Mouse (Mus musculus): ENCODE data around the gene Alkbh3. TPM values are rescaled to one million over a fixed set of nuclear protein-coding genes. Genes with fewer than 3 reads are reported as not detected.

Gene Alkbh3
- polyA plus RNA-seq (2015; fragmentation: Nextera tagmentation; extraction: Ambion mirVana) = 63.6 and 64.9 TPM in 2 replicates

DNA sequence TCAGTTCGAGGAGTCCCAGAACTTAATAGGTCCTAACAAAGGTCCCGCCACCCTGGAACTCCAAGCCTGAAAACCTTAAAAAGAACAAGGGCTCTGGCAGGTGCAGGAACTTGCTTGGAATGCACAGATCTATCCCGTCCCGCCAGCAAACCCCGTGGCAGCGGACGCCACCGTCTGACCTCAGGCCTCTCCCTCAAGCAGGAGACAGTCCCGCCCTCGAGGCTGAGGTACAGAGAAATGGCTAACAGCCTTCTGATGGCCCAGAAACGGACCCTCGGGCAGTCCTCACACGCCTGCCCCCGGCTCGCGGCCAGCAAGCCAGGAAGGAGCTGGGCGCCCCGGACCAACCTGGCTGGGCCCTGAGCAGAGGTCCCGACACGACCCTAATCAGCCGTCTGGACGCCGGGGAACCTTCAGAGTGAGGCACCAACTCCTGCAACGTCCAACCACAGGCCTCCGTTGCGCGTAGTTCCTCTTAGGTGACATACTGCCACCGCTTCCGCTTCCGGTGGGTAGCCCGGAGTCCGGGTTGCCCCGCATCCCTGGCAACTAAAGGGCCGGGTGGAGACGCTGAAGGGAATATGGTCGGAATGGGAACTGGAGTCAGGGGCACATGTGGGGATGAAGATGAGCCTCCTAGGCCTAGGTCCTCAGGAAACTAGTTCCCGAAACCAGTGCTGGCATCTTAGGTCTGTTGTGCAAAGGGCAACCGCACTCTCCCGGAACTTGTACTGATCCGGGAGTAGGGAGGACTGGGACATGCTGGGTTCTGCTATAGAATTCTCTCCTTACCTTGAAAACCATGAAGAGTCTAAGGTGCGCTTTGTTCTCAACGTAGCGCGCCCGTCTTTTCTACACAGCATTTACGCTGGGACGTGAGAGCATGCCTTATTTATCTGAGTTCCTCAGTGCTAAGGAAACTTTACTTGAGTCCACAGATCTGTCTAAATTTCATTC lies at the start of gene Alkbh3:
Gene Alkbh3 (minus strand): TSS at position 473 of the 957 bp plus-strand sequence.
- Histone ChIP-seq H3K36me3 (peaks cover 29% of the 10 kb centered on the region), H3K27me3 (replicated peaks) (no peaks in the 10 kb centered on the region; the same call in 1 of the 2 replicates), H3K9ac (peak within 1 kb of the TSS; percentile 93), H3K4me3 (peak within 1 kb of the TSS; percentile 96), H3K9me3 (peaks cover 4% of the 10 kb centered on the region), H3K27ac (replicated peaks) (peak within 1 kb of the TSS; percentile 66), H3K4me1 (peaks cover 13% of the 10 kb centered on the region), H3K4me2 (peak within 1 kb of the TSS; percentile 93)
- WGBS = 4% methylated on average over 47 of the region's 47 CpGs
- peak; percentile 85 for ATAC-seq (ENCODE audit: extremely low read depth, insufficient number of reproducible peaks, low FRiP score, low TSS enrichment)

DNA sequence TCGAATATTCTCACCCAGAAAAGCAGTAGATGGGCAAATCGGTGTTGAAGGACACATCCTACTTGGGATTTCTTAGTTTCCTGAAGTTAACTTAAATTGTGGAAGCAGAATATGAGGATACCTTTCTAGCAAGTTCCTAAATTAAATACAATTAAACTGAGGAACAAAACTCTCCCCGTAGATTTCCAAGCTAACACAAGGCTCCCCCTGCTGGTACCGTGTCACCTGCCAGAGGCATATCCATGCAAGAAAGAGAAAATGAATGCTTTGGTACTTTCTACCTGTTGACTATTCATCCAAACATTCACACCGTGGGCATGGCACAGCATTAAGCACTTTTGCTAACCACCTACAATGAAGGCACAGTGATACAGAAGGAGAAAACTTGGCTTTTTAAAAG lies 48.9 kb upstream of the Alkbh3 start:
- Histone ChIP-seq H3K9ac (no peak overlapping the region), H3K4me2 (no peak overlapping the region), H3K27ac (replicated peaks) (no peak overlapping the region), H3K27me3 (replicated peaks) (no peaks in the 10 kb centered on the region), H3K9me3 (no peaks in the 10 kb centered on the region), H3K36me3 (no peaks in the 10 kb centered on the region), H3K4me1 (0 out of 2 replicates have a peak, but pooled peaks cover 6% of the 10 kb centered on the region), H3K4me3 (no peak overlapping the region)
- ATAC-seq (ENCODE audit: extremely low read depth, insufficient number of reproducible peaks, low FRiP score, low TSS enrichment) = no peak
- 72% methylated on average over 5 of the region's 5 CpGs for WGBS

DNA sequence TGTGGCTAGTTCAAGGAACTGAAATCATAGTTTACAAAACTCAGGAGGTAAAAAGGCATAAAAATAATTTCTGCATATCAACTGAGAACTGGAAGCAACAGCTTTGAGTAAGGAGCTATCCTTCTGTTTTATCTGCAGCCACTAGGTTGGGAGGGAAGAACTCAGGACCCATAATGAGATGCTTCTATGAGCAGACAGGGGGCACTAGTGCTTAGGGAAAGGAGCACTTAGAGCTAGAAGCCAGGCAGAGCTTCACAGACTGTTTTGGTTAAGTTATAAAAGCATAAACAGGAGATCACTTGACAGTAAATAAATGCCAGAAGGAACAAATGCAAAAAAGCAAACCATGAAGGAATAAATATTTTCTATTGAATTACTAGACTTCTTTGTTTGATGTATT lies 44.2 kb upstream of the Alkbh3 start:
- no peak overlapping the region for H3K4me3 ChIP-seq
- peaks cover 9% of the 10 kb centered on the region; the same call in 1 of the 2 replicates for H3K4me1 ChIP-seq
- no peaks in the 10 kb centered on the region for H3K27me3 ChIP-seq (replicated peaks)
- H3K9ac ChIP-seq = no peak overlapping the region
- H3K4me2 ChIP-seq = no peak overlapping the region
- no peak overlapping the region for H3K27ac ChIP-seq (replicated peaks)
- no peaks in the 10 kb centered on the region for H3K36me3 ChIP-seq
- no peaks in the 10 kb centered on the region for H3K9me3 ChIP-seq
- ATAC-seq (ENCODE audit: extremely low read depth, insufficient number of reproducible peaks, low FRiP score, low TSS enrichment) = no peak

DNA sequence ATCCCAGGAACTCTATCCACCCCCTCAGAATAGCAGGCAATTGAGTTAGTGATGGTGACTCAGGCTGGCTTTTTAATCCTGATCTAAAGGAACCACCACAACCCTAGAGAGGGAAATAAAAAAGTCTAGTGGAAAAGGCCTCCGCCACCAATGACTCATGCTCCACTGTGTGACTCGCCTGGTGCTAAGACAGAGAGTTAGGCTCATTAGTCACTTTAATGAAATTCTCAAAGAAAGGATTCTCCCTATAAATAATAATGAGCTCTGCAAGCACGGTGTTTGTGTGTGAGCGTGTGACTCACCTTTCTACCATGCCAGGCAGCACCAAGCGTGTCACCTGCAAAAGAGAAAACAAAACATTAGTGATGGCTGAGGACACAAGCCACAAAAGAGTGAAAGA lies 41.3 kb upstream of the Alkbh3 start:
- Histone ChIP-seq H3K4me3 (no peak overlapping the region), H3K36me3 (no peaks in the 10 kb centered on the region), H3K27me3 (replicated peaks) (no peaks in the 10 kb centered on the region), H3K4me2 (no peak overlapping the region), H3K9me3 (no peaks in the 10 kb centered on the region), H3K27ac (replicated peaks) (no peak overlapping the region), H3K4me1 (peaks cover 26% of the 10 kb centered on the region), H3K9ac (no peak overlapping the region)
- 92% methylated on average over 5 of the region's 5 CpGs for WGBS
- no peak for ATAC-seq (ENCODE audit: extremely low read depth, insufficient number of reproducible peaks, low FRiP score, low TSS enrichment)

DNA sequence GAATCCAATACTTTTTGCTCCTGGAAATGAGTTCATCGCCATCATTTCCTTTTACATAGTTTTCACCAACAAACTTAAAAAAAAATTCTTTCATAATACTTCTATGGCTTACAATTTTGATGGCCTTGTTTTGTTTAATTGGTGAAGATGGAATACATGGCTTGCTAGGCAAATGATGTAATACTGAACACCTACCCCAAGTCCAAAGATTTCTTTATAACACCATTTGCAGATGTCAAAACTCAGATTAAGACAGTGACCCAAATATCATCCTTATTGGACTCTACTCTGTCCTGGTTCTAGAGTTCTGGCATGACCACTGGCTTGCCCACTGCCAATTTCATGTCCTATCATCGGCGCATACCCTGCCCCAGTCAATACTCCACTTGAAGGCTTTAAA lies 40.3 kb upstream of the Alkbh3 start:
- no peak overlapping the region for H3K27ac ChIP-seq (replicated peaks)
- peaks cover 33% of the 10 kb centered on the region for H3K4me1 ChIP-seq
- no peak overlapping the region for H3K9ac ChIP-seq
- no peaks in the 10 kb centered on the region for H3K27me3 ChIP-seq (replicated peaks)
- no peaks in the 10 kb centered on the region for H3K36me3 ChIP-seq
- ATAC-seq (ENCODE audit: extremely low read depth, insufficient number of reproducible peaks, low FRiP score, low TSS enrichment) = no peak
- 91% methylated on average over 3 of the region's 3 CpGs for WGBS
- no peaks in the 10 kb centered on the region for H3K9me3 ChIP-seq
- H3K4me3 ChIP-seq = no peak overlapping the region
- H3K4me2 ChIP-seq = no peak overlapping the region

DNA sequence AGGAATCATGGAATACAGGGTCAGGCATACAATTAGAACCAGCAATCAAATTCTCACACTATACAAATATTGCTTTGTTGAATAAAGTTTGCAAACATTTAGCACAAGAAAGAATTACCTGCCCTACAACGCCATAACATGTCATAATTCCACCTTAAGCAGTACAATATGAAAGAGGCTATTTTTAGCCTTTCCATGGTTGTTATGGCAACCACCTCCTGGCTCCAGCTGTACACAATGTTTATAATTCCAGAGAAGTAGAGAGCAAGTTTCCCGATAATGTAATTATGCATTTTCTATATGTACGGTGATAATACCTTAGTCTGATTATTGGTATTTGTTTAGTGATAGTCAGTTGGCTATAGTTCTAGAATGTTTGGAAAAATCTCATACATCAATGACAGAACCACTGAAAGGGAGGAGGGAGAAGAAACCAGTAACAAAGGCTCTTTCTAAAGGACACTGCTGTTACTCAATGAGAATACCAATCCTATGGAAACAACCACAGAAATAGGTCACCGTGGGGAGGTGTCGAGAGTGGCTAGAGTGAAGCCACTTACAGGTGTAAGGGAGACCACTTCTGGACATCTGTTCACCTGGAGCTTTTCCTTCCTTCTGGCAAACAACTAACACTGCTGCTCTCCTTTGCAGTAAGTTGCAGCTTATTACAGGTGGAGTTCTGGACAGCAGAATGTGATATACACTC lies 39.0 kb upstream of the Alkbh3 start:
- H3K36me3 ChIP-seq = no peaks in the 10 kb centered on the region
- peaks cover 46% of the 10 kb centered on the region for H3K4me1 ChIP-seq
- no peak overlapping the region for H3K4me2 ChIP-seq
- H3K4me3 ChIP-seq = no peak overlapping the region
- H3K9ac ChIP-seq = no peak overlapping the region
- 67% methylated on average over 5 of the region's 5 CpGs for WGBS
- no peaks in the 10 kb centered on the region for H3K27me3 ChIP-seq (replicated peaks)
- no peak for ATAC-seq (ENCODE audit: extremely low read depth, insufficient number of reproducible peaks, low FRiP score, low TSS enrichment)
- no peaks in the 10 kb centered on the region for H3K9me3 ChIP-seq
- H3K27ac ChIP-seq (replicated peaks) = no peak overlapping the region

DNA sequence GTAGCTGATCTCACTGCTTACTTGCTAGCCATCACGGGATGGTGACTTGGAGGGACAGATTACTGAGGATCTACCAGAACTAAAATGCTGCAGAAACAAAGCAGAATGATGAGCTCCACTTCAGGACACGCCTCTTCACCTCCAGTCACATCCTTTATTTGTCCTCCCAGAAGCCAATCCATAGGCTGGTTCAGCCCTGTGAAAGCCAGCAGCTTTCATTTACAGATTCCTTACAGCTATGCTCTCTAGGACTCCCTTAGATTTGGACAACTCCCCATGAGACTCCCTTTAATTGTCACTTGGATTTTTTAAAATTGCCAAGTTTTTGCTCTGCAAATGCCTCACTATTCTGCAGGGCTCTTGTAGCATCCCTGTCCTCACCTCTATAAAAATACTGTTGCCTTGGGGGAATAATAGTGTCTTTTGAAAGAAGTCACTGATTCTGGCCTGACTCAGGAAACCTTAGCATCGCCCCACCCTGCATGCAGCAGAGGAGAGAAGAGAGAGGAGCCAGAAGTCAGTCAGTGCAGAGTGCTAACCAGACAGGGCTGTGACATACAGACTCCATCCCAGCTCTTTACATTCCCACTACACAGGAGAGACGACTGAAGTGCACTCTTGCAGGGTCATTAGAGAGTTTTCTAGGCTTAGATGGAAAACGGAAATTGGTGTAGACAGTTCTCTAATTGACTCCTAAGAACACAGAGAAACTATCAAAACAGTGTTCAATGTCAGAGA lies 38.3 kb upstream of the Alkbh3 start:
- WGBS = 72% methylated on average over 5 of the region's 5 CpGs

DNA sequence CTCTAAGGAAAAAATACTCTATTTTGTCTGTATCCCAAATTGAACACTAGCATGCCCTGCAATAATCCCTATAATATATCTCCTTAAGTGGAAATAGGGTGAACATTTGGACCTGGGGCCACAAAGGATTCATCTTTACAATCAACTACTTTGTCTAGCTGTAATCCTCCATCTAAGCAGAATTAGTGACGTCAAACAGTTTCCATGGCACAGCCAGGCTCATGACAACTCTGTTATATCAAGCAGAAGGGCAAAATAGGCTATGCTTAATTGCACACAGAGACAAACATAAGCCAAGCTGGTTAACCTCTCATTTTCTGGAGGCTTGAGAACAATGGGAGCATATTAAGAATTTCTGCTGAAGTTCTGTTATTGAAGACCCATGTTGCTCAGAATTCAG lies 37.7 kb upstream of the Alkbh3 start:
- H3K36me3 ChIP-seq = no peaks in the 10 kb centered on the region
- WGBS = 65% methylated on average over 1 of the region's 1 CpGs
- H3K9me3 ChIP-seq = no peaks in the 10 kb centered on the region
- H3K27ac ChIP-seq (replicated peaks) = no peak overlapping the region
- no peak overlapping the region for H3K9ac ChIP-seq
- no peak for ATAC-seq (ENCODE audit: extremely low read depth, insufficient number of reproducible peaks, low FRiP score, low TSS enrichment)
- no peak overlapping the region for H3K4me3 ChIP-seq
- no peak overlapping the region for H3K4me2 ChIP-seq
- no peaks in the 10 kb centered on the region for H3K27me3 ChIP-seq (replicated peaks)
- peaks cover 55% of the 10 kb centered on the region for H3K4me1 ChIP-seq

More for the DNA sequence above, 38.3 kb upstream of the Alkbh3 start:
- Histone ChIP-seq H3K36me3 (no peaks in the 10 kb centered on the region), H3K27ac (replicated peaks) (no peak overlapping the region), H3K4me1 (peaks cover 52% of the 10 kb centered on the region), H3K9ac (no peak overlapping the region), H3K4me2 (no peak overlapping the region), H3K27me3 (replicated peaks) (no peaks in the 10 kb centered on the region), H3K4me3 (no peak overlapping the region), H3K9me3 (no peaks in the 10 kb centered on the region)
- ATAC-seq (ENCODE audit: extremely low read depth, insufficient number of reproducible peaks, low FRiP score, low TSS enrichment) = no peak

DNA sequence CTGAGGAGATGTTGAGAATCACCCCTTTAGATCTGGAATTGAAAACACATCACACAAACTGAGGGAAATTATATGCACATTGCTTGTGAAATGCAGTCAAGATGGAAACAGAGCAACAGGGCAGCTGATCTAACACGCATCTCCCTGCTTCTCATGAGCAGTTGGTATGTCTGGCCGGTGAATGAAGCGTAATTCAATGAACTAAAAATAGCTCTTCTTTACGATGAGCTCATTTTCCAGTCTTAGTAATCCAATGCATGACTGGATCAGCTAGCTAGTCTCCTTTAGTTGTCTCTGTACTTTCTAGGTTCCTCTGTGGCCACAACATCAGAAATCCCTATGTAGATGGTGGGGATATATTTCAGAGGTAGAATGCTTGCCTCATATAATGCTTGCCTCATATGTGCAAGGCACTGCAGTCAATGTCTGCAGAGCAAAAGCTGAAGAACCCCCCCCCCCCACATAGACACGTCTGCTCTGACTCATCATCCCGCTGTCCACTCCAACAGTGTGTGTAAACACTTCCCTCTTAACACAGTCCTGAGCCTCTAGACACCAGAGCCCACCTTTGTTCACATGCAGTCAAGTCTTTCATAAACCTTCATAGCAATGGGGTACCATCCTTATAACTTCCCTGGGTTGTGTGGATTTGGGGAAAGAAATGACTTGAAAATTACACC lies 34.9 kb upstream of the Alkbh3 start:
- H3K27ac ChIP-seq (replicated peaks) = peak overlapping the region; percentile 79
- no peak for ATAC-seq (ENCODE audit: extremely low read depth, insufficient number of reproducible peaks, low FRiP score, low TSS enrichment)

DNA sequence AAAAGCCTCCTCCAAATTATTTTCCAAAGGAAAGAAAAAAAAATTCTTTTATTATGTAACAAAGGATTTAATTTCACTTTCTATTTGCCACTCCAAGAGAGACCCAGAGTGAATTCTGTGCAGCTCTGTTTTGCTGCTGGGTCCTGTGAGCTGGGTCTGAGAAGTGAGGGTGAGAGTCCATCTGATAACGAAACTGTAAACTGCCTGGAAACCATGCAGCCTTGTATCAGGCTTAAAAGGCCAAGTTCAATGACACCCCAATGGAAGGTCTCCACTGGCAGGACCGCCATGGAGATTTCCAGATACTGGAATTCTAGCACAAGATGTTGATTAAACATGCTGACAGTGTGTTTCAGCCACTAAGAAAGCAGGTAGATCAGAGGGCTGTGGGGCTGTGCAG lies 33.6 kb upstream of the Alkbh3 start:
- WGBS = 74% methylated on average over 2 of the region's 2 CpGs
- no peak overlapping the region for H3K4me2 ChIP-seq
- peak overlapping the region; percentile 79; the same call in 1 of the 2 replicates for H3K27ac ChIP-seq (replicated peaks)
- peaks cover 49% of the 10 kb centered on the region for H3K4me1 ChIP-seq
- H3K36me3 ChIP-seq = 0 out of 2 replicates have a peak, but pooled peaks cover 4% of the 10 kb centered on the region
- H3K4me3 ChIP-seq = no peak overlapping the region
- ATAC-seq (ENCODE audit: extremely low read depth, insufficient number of reproducible peaks, low FRiP score, low TSS enrichment) = no peak
- no peak overlapping the region for H3K9ac ChIP-seq
- H3K9me3 ChIP-seq = no peaks in the 10 kb centered on the region
- H3K27me3 ChIP-seq (replicated peaks) = no peaks in the 10 kb centered on the region

More for the DNA sequence above, 34.9 kb upstream of the Alkbh3 start:
- Histone ChIP-seq H3K4me2 (peak overlapping the region; percentile 55), H3K4me1 (peaks cover 55% of the 10 kb centered on the region), H3K4me3 (0 out of 2 replicates have a peak overlapping the region, but pooled peaks have one; percentile 0), H3K27me3 (replicated peaks) (no peaks in the 10 kb centered on the region), H3K36me3 (0 out of 2 replicates have a peak, but pooled peaks cover 4% of the 10 kb centered on the region), H3K9ac (peak overlapping the region; percentile 53), H3K9me3 (no peaks in the 10 kb centered on the region)
- WGBS = 21% methylated on average over 6 of the region's 6 CpGs

All from heart, embryonic 13.5 days (tissue).